Mouse (Mus musculus) liver, embryonic 14.5 days (tissue): ENCODE results near the gene Syne1. TPM values are rescaled to one million over a fixed set of nuclear protein-coding genes. Genes with fewer than 3 reads are reported as not detected.

ENCODE experiments used
- ATAC-seq: fragments of 200-750 bp; cut with Nextera tagmentation; 2 replicates; pipeline ENCODE4 v1.8.0; 2017; ENCODE audit warnings: moderate number of reproducible peaks, mild to moderate bottlenecking, moderate library complexity; ENCODE audit not compliant: insufficient read depth
- DNase-seq, 3 experiments: peaks; one replicate each; pipeline ENCODE4 v3.0.0-alpha.2; 2012 to 2013; ENCODE audit warnings: low read depth in 3 of 3, low spot score in 3 of 3
- H3K27ac ChIP-seq: fragments of 300-500 bp; sonication (generic); 2 replicates; pipeline ENCODE4 v1.5.1; 2014; ENCODE audit warnings: moderate library complexity, mild to moderate bottlenecking, control low read depth, inconsistent platforms
- H3K27me3 ChIP-seq: fragments of 300-500 bp; sonication (generic); 2 replicates; pipeline ENCODE4 v1.6.1; 2014; ENCODE audit warnings: mild to moderate bottlenecking, low read length, moderate library complexity; ENCODE audit not compliant: control insufficient read depth, insufficient read depth
- H3K36me3 ChIP-seq: fragments of 300-500 bp; sonication (generic); replicated peaks from 2 replicates; pipeline ENCODE4 v1.6.1; 2014; ENCODE audit warnings: low read depth; ENCODE audit not compliant: control insufficient read depth, insufficient read depth
- H3K4me1 ChIP-seq, 2 experiments: fragments of 200-500 bp in 1 of 2; fragments of 300-500 bp in 1 of 2; sonication (generic) in 1 of 2; replicated peaks; 2 replicates each; pipeline ENCODE4 v1.6.1; 2012 to 2014; ENCODE audit warnings: antibody characterized with exemption in 1 of 2, inconsistent platforms in 1 of 2, low read length in 1 of 2; ENCODE audit not compliant: control insufficient read depth in 2 of 2, insufficient read depth in 2 of 2
- H3K4me2 ChIP-seq: fragments of 300-500 bp; sonication (generic); 2 replicates; pipeline ENCODE4 v1.6.1; 2014; ENCODE audit warnings: low read depth, mild to moderate bottlenecking, control low read depth, moderate library complexity
- H3K4me3 ChIP-seq, 2 experiments: fragments of 200-500 bp in 1 of 2; fragments of 300-500 bp in 1 of 2; sonication (generic) in 1 of 2; 2 replicates each; pipeline ENCODE4 v1.5.1; 2012 to 2014; ENCODE audit warnings: low read depth in 2 of 2, low read length in 2 of 2, mild to moderate bottlenecking in 2 of 2, control low read depth in 1 of 2, inconsistent platforms in 1 of 2, moderate library complexity in 1 of 2; ENCODE audit not compliant: insufficient read depth in 1 of 2
- H3K9ac ChIP-seq: fragments of 300-500 bp; sonication (generic); replicated peaks from 2 replicates; pipeline ENCODE4 v1.6.1; 2014; ENCODE audit warnings: mild to moderate bottlenecking, control low read depth, moderate library complexity
- H3K9me3 ChIP-seq: fragments of 300-500 bp; sonication (generic); 2 replicates; pipeline ENCODE4 v1.6.1; 2016; ENCODE audit warnings: low read length, mixed read lengths; ENCODE audit not compliant: control insufficient read depth
- CTCF ChIP-seq: IDR thresholded peaks from 2 replicates; pipeline ENCODE4 v1.5.1; 2016; ENCODE audit warnings: antibody characterized with exemption, low read depth, control low read depth
- EP300 ChIP-seq: IDR thresholded peaks from 2 replicates; pipeline ENCODE4 v1.6.1; 2016; ENCODE audit warnings: antibody characterized with exemption, low read depth
- WGBS: fragments of 180-500 bp; shearing (Covaris S2); extraction: QIAGEN DNeasy Blood & Tissue Kit; methylation state at CpG from one replicate; pipeline ENCODE4 v1.1.7; 2014; ENCODE audit not compliant: insufficient replicate concordance; 5-methylcytosine and 5-hydroxymethylcytosine counted together
- polyA plus RNA-seq, 2 experiments: library from polyadenylated mRNA; depleted of rRNA in 1 of 2; stranded (reverse) in 1 of 2; unstranded in 1 of 2; fragments of >200 nt; fragmentation: Nextera tagmentation in 1 of 2; extraction: Ambion mirVana in 1 of 2; gene quantifications; 2 replicates each; pipeline versions ENCODE4 v1.2.1 to v1.2.3; 2012 to 2014

The Syne1 gene
- polyA plus RNA-seq, 2 experiments: 3.1 to 3.6 TPM

DNA sequence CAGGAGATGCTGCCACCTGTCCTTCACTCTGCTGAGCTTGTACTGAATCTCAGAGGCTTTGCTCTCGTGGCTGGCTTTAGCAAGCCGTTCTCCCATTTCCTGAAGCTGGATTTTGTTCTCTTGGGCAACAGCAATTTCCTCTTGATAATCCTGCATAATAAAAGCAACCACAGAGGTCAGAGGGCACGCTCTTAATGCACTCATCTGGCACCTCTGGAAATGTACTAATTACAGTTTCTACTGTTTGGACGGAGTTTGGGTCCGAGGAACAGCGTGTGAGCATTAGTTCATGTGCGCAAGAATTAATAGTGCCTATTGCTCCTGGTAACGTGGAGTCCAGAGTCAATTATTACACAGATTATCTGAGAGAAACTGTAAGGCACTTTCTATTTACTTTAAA, 479.2 kb downstream of the Syne1 start:
- TF ChIP-seq CTCF (no peak), EP300 (no peak)
- Histone ChIP-seq H3K27ac (no peak overlapping the region), H3K4me2 (no peak overlapping the region), H3K36me3 (no peaks in the 10 kb centered on the region), H3K27me3 (no peaks in the 10 kb centered on the region), H3K4me1 (no peaks in the 10 kb centered on the region), H3K9ac (no peak overlapping the region), H3K4me3 (no peak overlapping the region), H3K9me3 (no peaks in the 10 kb centered on the region)
- ATAC-seq (no peak), DNase-seq (no peak)
- 65% methylated on average over 8 of the region's 8 CpGs for WGBS

GRCm38 (mm10) chr10:5070941-5071231, 480.4 kb downstream of the Syne1 start:
- Histone ChIP-seq H3K27me3 (no peaks in the 10 kb centered on the region), H3K4me1 (no peaks in the 10 kb centered on the region), H3K9ac (no peak overlapping the region), H3K9me3 (no peaks in the 10 kb centered on the region), H3K36me3 (no peaks in the 10 kb centered on the region), H3K4me3 (no peak overlapping the region), H3K4me2 (no peak overlapping the region), H3K27ac (no peak overlapping the region)
- TF ChIP-seq EP300: no peak
- TF ChIP-seq CTCF: no peak
- ATAC-seq (no peak), DNase-seq (no peak)
- WGBS: 77% methylated on average over 3 of the region's 3 CpGs

- WGBS: 73% methylated on average over 11 of the region's 11 CpGs
- no peak for TF ChIP-seq EP300
- no peak for TF ChIP-seq CTCF
- Histone ChIP-seq H3K9me3 (no peaks in the 10 kb centered on the region), H3K36me3 (no peaks in the 10 kb centered on the region), H3K27ac (no peak overlapping the region), H3K27me3 (no peaks in the 10 kb centered on the region), H3K9ac (no peak overlapping the region), H3K4me2 (no peak overlapping the region), H3K4me1 (no peaks in the 10 kb centered on the region), H3K4me3 (no peak overlapping the region)
- DNase-seq (no peak), ATAC-seq (no peak)
These were observed 480.9 kb downstream of the Syne1 start for GRCm38 (mm10) chr10:5070168-5070940.

DNA sequence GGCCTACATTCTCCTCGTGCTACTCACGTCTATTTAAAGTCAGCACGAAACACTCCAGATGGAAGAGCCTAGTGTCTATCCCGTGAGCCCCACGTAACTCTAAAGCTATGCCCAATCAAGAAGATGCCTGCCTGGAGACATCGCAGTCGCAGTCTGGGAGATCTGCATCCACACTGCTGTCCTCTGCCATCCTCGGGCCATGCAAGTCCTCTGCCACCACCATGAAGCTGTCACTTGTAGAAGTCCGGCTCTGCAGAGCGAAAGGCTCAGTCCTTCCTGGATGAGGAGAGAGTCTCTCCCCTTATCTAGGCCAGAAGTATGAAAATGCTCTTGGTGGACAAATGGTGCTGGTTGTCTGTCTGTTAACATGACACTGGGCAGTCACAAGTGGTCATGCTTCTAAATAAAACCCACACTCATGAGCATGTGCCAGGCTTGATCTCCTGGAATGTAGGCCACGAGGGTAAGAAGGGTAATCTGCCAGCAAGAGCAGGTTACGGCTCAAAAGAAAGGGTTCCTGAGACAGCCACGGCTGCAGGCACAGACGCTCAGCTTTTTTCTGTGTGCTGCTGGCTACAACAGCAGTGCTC, 482.5 kb downstream of the Syne1 start, which contains the start of gene Gm10097:
Gm10097 (plus strand) TSS at position 517 of the 590 bp plus-strand sequence.
- ATAC-seq: no peak
- H3K4me1 ChIP-seq: no peaks in the 10 kb centered on the region
- H3K9me3 ChIP-seq: no peaks in the 10 kb centered on the region
- H3K4me3 ChIP-seq: no peak within 1 kb of the TSS
- WGBS: 72% methylated on average over 14 of the region's 14 CpGs
- no peak within 1 kb of the TSS for H3K27ac ChIP-seq
- no peaks in the 10 kb centered on the region for H3K36me3 ChIP-seq
- no peaks in the 10 kb centered on the region for H3K27me3 ChIP-seq
- H3K4me2 ChIP-seq: no peak within 1 kb of the TSS
- H3K9ac ChIP-seq: no peak within 1 kb of the TSS
- no peak for TF ChIP-seq EP300
- TF ChIP-seq CTCF: no peak
- no peak for DNase-seq

DNA sequence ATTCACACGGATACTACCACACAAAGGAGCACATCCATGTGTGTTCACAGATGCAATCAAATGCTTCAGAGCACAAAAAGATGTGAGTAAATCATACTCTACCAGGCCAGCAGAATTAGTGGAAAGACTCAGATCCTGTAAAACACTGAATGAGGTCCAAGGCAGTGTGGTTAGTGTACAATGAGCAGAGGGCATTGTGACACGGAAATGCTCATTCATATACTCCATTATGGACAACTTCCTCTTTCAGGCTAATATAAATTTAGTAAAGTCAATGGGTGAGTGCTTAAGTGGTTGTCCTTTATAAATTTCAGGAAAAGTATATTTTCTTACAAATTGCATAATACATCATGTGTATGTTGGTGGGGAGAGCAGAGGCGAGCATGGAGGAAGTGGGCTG, 484.2 kb downstream of the Syne1 start:
- no peaks in the 10 kb centered on the region for H3K36me3 ChIP-seq
- TF ChIP-seq EP300 (no peak), CTCF (no peak)
- H3K27me3 ChIP-seq: no peaks in the 10 kb centered on the region
- H3K9ac ChIP-seq: no peak overlapping the region
- 61% methylated on average over 3 of the region's 3 CpGs for WGBS
- DNase-seq: no peak
- no peaks in the 10 kb centered on the region for H3K9me3 ChIP-seq
- no peak overlapping the region for H3K4me3 ChIP-seq
- no peak for ATAC-seq
- H3K27ac ChIP-seq: no peak overlapping the region
- no peaks in the 10 kb centered on the region for H3K4me1 ChIP-seq
- H3K4me2 ChIP-seq: no peak overlapping the region
